Mouse (Mus musculus) midbrain, embryonic 15.5 days (tissue): ENCODE measurements around the gene Xirp1. TPM values are rescaled to one million over a fixed set of nuclear protein-coding genes. Genes with fewer than 3 reads are reported as not detected.
"Not testable (repeated sequence)": the region's sequence is repeated elsewhere in the genome, so short reads cannot be mapped to it uniquely, and the experiment has no call there.

ENCODE experiments used
- ATAC-seq: fragments of 200-750 bp; cut with Nextera tagmentation; replicated peaks from 2 replicates; pipeline ENCODE4 v1.8.0; 2017; ENCODE audit warnings: moderate TSS enrichment
- H3K27ac ChIP-seq: fragments of 300-500 bp; sonication (generic); 2 replicates; pipeline ENCODE4 v1.5.1; 2015; ENCODE audit warnings: mild to moderate bottlenecking, inconsistent platforms
- H3K27me3 ChIP-seq: fragments of 300-500 bp; sonication (generic); replicated peaks from 2 replicates; pipeline ENCODE4 v1.6.1; 2015; ENCODE audit warnings: inconsistent platforms
- H3K36me3 ChIP-seq: fragments of 300-500 bp; sonication (generic); replicated peaks from 2 replicates; pipeline ENCODE4 v1.6.1; 2015; ENCODE audit warnings: inconsistent platforms
- H3K4me1 ChIP-seq: fragments of 300-500 bp; sonication (generic); 2 replicates; pipeline ENCODE4 v1.6.1; 2015; ENCODE audit warnings: inconsistent platforms
- H3K4me2 ChIP-seq: fragments of 300-500 bp; sonication (generic); 2 replicates; pipeline ENCODE4 v1.6.1; 2015; ENCODE audit warnings: inconsistent platforms, mild to moderate bottlenecking, moderate library complexity
- H3K4me3 ChIP-seq: fragments of 300-500 bp; sonication (generic); 2 replicates; pipeline ENCODE4 v1.5.1; 2015; ENCODE audit warnings: mild to moderate bottlenecking, inconsistent platforms
- H3K9ac ChIP-seq: fragments of 300-500 bp; sonication (generic); 2 replicates; pipeline ENCODE4 v1.6.1; 2015; ENCODE audit warnings: mild to moderate bottlenecking, inconsistent platforms
- H3K9me3 ChIP-seq: fragments of 300-500 bp; sonication (generic); 2 replicates; pipeline ENCODE4 v1.6.1; 2016; ENCODE audit warnings: inconsistent platforms
- WGBS: fragments of 180-500 bp; shearing (Covaris S2); methylation state at CpG from one replicate; pipeline ENCODE4 v1.1.7; 2015; ENCODE audit warnings: mixed read lengths; 5-methylcytosine and 5-hydroxymethylcytosine counted together
- polyA plus RNA-seq: library from polyadenylated mRNA; unstranded; fragments of >200 nt; fragmentation: Nextera tagmentation; extraction: Ambion mirVana; gene quantifications from 2 replicates; pipeline ENCODE4 v1.2.1, GENCODE M21; 2015

Gene Xirp1
- polyA plus RNA-seq, 1 experiment from 2014 or later: not detected

DNA sequence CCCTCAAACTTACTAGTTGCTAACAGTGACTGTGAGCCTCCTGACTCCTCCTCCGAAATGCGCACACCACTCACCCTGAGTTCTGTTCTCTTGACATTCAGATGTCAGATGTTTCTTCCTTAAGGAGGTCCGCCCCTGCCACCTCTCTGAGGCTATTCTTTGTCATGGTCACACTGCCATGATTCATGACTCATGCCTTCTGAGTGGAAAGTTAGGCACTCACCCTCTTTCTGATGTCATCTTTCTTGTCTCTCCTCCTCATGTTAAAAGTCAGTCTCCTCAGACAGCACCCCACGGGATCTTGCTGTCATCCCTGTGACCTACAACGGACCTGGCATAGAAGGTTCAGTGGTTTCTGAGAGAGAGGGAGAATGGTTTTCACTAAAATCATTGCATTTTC, 10.6 kb downstream of the Xirp1 start:
- 87% methylated on average over 5 of the region's 5 CpGs for WGBS

DNA sequence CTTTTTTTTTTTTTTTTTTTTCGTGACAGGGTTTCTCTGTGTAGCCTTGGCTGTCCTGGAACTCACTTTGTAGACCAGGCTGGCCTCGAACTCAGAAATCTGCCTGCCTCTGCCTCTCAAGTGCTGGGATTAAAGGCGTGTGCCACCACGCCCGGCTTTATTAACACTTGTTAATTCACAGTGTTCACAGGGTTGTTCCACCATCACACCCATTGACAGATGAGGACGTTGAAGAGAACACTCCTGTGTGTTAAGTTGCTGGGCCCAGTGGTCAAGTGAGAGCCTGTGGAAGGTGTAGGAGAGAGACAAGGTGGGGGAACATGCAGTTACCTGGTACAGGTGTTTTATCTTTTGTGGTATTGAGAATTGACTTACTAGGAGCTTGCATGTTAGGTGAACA, 11.2 kb downstream of the Xirp1 start:
- 87% methylated on average over 6 of the region's 6 CpGs for WGBS
- not testable (repeated sequence) for H3K9me3 ChIP-seq, H3K36me3 ChIP-seq, H3K4me1 ChIP-seq, H3K27me3 ChIP-seq, H3K9ac ChIP-seq, H3K4me3 ChIP-seq, H3K4me2 ChIP-seq, H3K27ac ChIP-seq, ATAC-seq

More for the DNA sequence above, 10.6 kb downstream of the Xirp1 start:
- Histone ChIP-seq H3K4me2 (no peak overlapping the region), H3K27me3 (no peaks in the 10 kb centered on the region; the same call in 1 of the 2 replicates), H3K4me3 (no peak overlapping the region), H3K27ac (no peak overlapping the region), H3K4me1 (peaks cover 5% of the 10 kb centered on the region; the same call in 1 of the 2 replicates), H3K9ac (no peak overlapping the region), H3K9me3 (no peaks in the 10 kb centered on the region), H3K36me3 (no peaks in the 10 kb centered on the region)
- ATAC-seq: no peak

DNA sequence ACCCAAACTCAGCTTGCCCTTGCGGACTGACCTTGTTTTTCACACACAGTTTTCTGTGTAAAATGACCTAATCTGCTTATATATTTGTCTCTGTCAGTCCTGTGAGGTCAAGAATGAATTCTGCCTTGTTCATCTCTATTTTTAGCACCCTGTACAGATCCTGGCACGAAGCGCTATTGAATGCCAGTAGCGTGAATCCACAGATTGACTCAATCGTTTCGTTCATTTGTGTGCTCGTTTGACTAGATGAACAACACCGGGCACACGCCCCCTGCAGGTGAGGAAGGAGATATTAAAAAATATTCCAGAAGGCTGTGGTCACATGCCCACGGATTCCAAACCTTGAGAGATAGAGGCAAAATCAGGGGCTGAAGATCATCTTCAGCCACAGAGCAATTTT, 11.9 kb downstream of the Xirp1 start:
- Histone ChIP-seq H3K27ac (peak overlapping the region; percentile 88), H3K4me1 (peaks cover 5% of the 10 kb centered on the region; the same call in 1 of the 2 replicates), H3K4me3 (peak overlapping the region; percentile 44), H3K27me3 (no peaks in the 10 kb centered on the region; the same call in 1 of the 2 replicates), H3K9me3 (no peaks in the 10 kb centered on the region), H3K9ac (peak overlapping the region; percentile 63), H3K4me2 (peak overlapping the region; percentile 80), H3K36me3 (no peaks in the 10 kb centered on the region)
- ATAC-seq: peak; percentile 75
- under 1% methylated on average over 10 of the region's 10 CpGs for WGBS

DNA sequence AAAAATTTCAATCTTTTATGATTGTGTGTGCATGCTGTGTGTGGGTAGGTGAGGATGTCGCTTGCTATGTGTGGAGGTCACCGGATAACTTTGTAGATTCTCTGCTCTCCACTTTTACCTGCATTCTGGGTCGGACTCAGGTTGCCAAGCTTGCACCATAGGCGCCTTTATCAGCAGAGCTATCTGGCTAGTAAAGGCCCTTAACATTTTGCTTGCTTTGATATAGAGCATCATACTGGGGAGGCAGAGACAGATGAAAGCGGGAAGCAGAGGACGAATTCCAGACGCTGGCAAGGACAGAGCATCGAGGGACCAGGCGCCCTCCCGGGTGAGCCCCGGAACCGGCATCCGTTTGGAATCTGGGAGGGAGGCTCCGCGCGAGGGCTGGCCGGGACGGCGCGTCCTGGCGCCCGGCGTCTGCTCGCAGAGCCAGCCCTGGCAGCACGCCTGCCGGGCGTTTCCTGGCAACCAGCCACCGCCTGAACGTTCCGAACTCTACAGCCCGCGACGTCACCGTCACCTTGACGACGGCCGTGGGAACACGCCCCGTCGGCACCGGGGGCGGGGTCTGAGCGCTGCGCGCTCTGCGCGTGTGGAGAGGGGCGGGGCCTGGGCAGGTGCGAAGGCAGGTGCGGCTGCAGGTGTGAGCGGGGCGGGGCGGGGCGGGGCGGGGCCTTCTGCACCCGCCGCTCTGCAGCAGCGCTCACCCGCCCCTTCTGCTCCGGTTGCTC, 12.5 kb downstream of the Xirp1 start:
- Histone ChIP-seq H3K4me3 (peak overlapping the region; percentile 44), H3K4me1 (peaks cover 5% of the 10 kb centered on the region; the same call in 1 of the 2 replicates), H3K36me3 (no peaks in the 10 kb centered on the region), H3K27ac (peak overlapping the region; percentile 88), H3K27me3 (no peaks in the 10 kb centered on the region; the same call in 1 of the 2 replicates), H3K9ac (peak overlapping the region; percentile 63), H3K9me3 (no peaks in the 10 kb centered on the region), H3K4me2 (peak overlapping the region; percentile 80)
- WGBS: 2% methylated on average over 60 of the region's 60 CpGs
- peak; percentile 94 for ATAC-seq

DNA sequence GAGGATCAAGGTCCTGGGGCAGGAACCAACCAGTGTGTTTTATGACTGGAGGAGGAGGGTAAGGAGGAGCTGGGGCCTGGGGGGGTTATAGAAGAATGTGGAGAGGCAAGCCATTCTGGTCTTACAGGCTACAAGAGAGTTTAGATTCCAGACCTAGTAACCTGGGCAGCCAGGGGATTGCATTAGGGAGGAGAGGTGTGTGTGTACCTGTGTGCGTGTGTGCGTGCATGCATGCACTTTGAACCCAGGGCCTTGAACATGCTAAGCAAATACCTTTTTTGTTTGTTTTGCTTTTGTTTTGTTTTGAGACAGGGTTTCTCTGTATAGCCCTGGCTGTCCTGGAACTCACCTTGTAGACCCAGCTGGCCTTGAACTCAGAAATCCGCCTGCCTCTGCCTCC, 13.5 kb downstream of the Xirp1 start:
- ATAC-seq: no peak
- no peaks in the 10 kb centered on the region for H3K36me3 ChIP-seq
- H3K4me1 ChIP-seq: peaks cover 5% of the 10 kb centered on the region; the same call in 1 of the 2 replicates
- no peak overlapping the region for H3K27ac ChIP-seq
- H3K4me3 ChIP-seq: no peak overlapping the region
- 99% methylated on average over 3 of the region's 3 CpGs for WGBS
- H3K9ac ChIP-seq: no peak overlapping the region
- no peaks in the 10 kb centered on the region; the same call in 1 of the 2 replicates for H3K27me3 ChIP-seq
- H3K4me2 ChIP-seq: no peak overlapping the region
- no peaks in the 10 kb centered on the region for H3K9me3 ChIP-seq

DNA sequence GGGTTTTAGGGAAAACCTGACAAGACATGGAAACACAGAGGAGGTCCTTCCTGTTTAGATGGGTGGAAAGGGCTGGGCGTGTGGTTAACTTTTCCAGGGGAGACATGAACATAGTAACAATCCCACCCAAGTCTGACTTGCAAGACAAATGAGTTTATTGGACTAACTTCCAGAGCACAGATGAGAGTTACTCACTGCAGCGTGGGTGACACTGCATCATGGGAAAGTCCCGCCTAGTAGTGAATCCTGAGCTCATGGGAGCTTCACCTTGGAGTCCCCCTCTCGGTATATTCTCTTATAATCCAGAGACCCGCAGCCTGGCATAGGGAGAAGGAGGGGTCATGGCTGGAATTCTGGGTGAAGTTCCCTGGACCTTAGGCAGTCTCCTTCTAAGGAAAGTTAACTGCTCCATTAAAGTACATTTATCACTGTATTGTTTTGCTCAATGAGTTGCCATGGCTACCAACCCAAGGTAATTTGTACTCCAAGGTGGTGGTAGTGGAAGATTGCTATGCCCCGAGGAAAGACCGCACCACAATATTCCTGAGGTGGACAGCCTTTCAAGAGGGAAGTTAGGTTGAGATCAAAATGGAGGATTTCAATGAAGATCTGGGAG, 14.1 kb downstream of the Xirp1 start:
- no peak overlapping the region for H3K9ac ChIP-seq
- peaks cover 5% of the 10 kb centered on the region; the same call in 1 of the 2 replicates for H3K4me1 ChIP-seq
- no peaks in the 10 kb centered on the region for H3K36me3 ChIP-seq
- no peak overlapping the region for H3K4me3 ChIP-seq
- H3K27me3 ChIP-seq: no peaks in the 10 kb centered on the region; the same call in 1 of the 2 replicates
- H3K27ac ChIP-seq: no peak overlapping the region
- no peaks in the 10 kb centered on the region for H3K9me3 ChIP-seq
- no peak for ATAC-seq
- no peak overlapping the region for H3K4me2 ChIP-seq
- 81% methylated on average over 7 of the region's 7 CpGs for WGBS

DNA sequence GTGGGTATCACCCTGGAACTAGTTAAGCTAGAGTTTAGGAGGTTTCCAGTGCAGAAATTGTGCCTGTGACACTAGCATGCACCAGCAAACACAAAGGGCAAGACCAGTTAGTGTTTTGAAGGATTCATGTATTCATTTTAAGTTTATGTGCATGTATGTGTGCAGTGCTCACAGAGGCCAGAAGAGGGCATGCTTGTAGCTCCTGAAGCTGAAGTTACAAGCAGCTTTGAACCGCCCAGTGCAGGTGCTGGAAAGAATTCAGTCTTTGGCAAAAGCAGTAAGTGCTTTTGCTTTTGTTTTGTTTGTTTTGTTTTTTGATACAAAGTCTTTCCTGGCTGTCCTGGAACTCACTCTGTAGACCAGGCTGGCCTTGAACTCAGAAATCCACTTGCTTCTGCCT, 15.6 kb downstream of the Xirp1 start:
- Histone ChIP-seq H3K4me2 (no peak overlapping the region), H3K27ac (no peak overlapping the region), H3K4me1 (peaks cover 5% of the 10 kb centered on the region; the same call in 1 of the 2 replicates), H3K9me3 (no peaks in the 10 kb centered on the region), H3K4me3 (no peak overlapping the region), H3K27me3 (no peaks in the 10 kb centered on the region; the same call in none of the 2 replicates), H3K36me3 (no peaks in the 10 kb centered on the region), H3K9ac (no peak overlapping the region)
- no peak for ATAC-seq
- WGBS: 89% methylated on average over 1 of the region's 1 CpGs

DNA sequence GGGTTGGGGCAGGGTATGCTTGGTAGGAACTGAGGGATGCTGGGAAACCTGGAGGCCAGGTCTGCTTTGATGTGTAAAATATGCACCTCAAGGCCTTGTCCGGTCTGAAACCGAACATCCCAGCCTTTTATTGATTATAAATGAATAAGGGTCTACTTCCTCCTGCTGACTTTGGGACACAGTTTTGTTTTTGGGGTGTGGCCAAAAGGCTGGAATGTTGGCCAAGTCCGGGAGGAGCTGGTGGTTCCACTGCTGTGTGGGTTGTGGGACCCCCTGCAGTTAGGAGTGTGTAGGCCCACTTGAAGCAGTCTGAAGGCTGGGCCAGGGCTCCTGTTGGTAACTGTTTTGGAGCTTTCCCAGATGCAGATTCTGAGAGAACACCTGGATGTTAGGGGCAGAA, 17.5 kb downstream of the Xirp1 start:
- H3K36me3 ChIP-seq: no peaks in the 10 kb centered on the region
- H3K27me3 ChIP-seq: no peaks in the 10 kb centered on the region; the same call in none of the 2 replicates
- no peaks in the 10 kb centered on the region for H3K9me3 ChIP-seq
- no peak overlapping the region for H3K4me2 ChIP-seq
- H3K4me3 ChIP-seq: no peak overlapping the region
- no peak for ATAC-seq
- 76% methylated on average over 3 of the region's 3 CpGs for WGBS
- H3K27ac ChIP-seq: no peak overlapping the region
- H3K9ac ChIP-seq: no peak overlapping the region
- H3K4me1 ChIP-seq: peaks cover 12% of the 10 kb centered on the region; the same call in 1 of the 2 replicates

DNA sequence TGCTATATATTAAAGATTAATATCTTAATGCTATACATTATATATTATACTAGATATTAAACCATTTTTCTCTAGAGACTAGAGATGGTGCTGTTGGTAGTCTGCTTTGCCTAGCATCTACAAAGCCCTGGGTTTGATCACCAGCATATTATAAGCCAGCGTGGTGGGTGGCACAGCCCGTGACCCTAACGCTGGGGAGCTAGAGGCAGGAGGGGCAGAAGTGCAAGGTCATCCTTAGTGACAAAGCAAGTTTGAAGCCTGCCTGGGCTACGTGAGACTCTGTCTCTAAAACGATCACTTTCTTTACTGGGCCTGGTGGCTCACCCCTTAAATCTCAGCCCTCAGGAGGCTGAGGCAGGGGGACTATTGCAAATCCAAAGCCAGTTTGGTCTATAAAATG, 20.5 kb downstream of the Xirp1 start:
- Histone ChIP-seq H3K4me1 (peaks cover 6% of the 10 kb centered on the region; the same call in 1 of the 2 replicates), H3K4me3 (no peak overlapping the region), H3K9ac (no peak overlapping the region), H3K27ac (no peak overlapping the region), H3K4me2 (no peak overlapping the region), H3K9me3 (no peaks in the 10 kb centered on the region), H3K27me3 (no peaks in the 10 kb centered on the region; the same call in 1 of the 2 replicates), H3K36me3 (no peaks in the 10 kb centered on the region)
- ATAC-seq: no peak
- 82% methylated on average over 5 of the region's 5 CpGs for WGBS

DNA sequence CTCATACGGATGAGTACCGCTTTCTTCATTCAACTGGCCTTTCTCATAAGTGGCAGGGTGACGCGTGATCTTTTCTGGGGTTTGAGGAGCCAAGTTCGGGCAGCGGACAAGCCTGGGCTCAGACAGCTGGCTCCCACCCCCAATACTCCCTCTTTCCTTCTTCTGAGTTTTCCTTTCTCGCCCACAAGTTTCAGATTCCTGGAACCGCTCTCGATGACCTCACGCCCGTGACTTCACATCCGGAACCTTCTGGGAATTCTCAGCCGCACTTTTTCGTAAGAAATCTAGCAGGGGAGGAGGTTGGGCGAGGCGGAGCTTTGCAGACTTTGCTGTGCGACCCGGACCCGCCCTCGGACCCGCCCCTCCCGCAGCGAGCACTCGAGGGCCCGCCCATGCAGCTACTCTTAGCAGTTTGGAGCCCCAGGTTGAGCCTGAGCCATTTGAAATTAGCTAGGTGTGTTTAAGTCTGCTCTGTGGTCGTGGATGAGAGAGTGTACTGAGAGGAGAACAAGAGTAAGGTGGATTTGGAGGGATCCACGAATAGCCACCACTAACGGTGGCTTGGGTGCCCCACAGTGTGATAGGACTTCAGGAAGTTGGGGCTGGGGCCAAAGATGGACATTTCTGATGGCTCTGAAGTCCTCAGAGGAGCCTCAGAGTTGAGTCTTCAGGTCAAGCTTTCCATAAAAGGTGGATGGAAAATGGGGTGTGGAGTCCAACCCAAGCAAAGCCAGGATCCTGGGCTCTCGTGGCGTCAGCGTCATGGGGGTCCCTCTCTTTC, 21.3 kb downstream of the Xirp1 start:
- H3K4me3 ChIP-seq: peak overlapping the region; percentile 24
- H3K9me3 ChIP-seq: no peaks in the 10 kb centered on the region
- WGBS: 10% methylated on average over 31 of the region's 31 CpGs
- H3K27me3 ChIP-seq: no peaks in the 10 kb centered on the region; the same call in 1 of the 2 replicates
- H3K4me2 ChIP-seq: peak overlapping the region; percentile 51
- no peak overlapping the region for H3K9ac ChIP-seq
- no peaks in the 10 kb centered on the region for H3K36me3 ChIP-seq
- ATAC-seq: no peak; the same call in 1 of the 2 replicates
- H3K27ac ChIP-seq: no peak overlapping the region
- peaks cover 6% of the 10 kb centered on the region; the same call in 1 of the 2 replicates for H3K4me1 ChIP-seq

DNA sequence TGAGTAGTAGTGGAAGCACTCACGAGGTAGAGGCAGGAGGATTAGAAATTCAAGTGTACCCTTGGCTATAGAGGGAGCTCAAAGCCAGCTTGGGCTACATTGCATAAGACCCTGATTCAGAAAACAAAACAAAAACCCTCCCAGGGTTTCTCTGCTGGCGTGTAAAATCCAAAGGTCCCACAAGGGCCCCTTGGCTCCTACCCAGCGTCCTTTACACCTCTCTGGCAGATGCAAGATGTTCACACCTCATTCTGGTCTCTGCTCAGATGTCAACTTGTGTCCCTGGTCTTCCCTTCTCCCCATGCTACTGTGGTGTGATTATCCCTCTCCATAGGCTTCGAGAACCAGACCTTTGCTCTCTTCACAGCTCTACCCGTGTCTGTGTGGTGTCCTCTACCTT, 22.6 kb downstream of the Xirp1 start:
- H3K27me3 ChIP-seq: no peaks in the 10 kb centered on the region; the same call in 1 of the 2 replicates
- WGBS: 81% methylated on average over 5 of the region's 5 CpGs
- H3K9ac ChIP-seq: no peak overlapping the region
- H3K4me3 ChIP-seq: no peak overlapping the region
- peaks cover 6% of the 10 kb centered on the region; the same call in 1 of the 2 replicates for H3K4me1 ChIP-seq
- H3K36me3 ChIP-seq: no peaks in the 10 kb centered on the region
- no peak overlapping the region for H3K27ac ChIP-seq
- H3K4me2 ChIP-seq: no peak overlapping the region
- no peak for ATAC-seq
- H3K9me3 ChIP-seq: no peaks in the 10 kb centered on the region

DNA sequence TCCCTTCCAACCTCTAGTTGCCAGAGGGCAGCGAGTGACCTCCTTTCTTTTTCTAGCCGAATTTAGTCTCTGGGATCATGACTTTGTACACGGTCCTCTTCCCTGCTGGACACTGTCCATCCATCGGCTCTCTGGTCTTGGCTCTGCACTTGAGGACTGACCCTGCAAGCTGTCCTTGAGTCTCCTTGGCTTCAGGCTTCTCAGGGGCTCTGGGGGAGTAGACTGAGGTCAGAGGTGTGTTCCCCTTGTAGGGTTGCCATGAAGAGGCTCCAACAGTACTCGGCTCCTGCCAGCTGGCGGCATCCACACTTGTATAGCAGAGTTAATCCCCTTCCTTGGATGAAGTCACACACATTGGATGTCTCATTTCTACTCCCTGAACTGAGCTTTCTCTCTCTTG, 23.8 kb downstream of the Xirp1 start:
- Histone ChIP-seq H3K4me2 (no peak overlapping the region), H3K4me1 (peaks cover 6% of the 10 kb centered on the region; the same call in 1 of the 2 replicates), H3K36me3 (no peaks in the 10 kb centered on the region), H3K9me3 (no peaks in the 10 kb centered on the region), H3K4me3 (no peak overlapping the region), H3K9ac (no peak overlapping the region), H3K27ac (no peak overlapping the region), H3K27me3 (no peaks in the 10 kb centered on the region; the same call in 1 of the 2 replicates)
- 65% methylated on average over 6 of the region's 6 CpGs for WGBS
- no peak for ATAC-seq
